Mouse (Mus musculus): ENCODE data around the gene Mutyh.

The Mutyh gene

GRCm38 (mm10) chr4:116820902-116821693 lies 13.6 kb downstream of the Mutyh start:
- peak; percentile 73 for DNase-seq (ENCODE audit: low read depth, low spot score)

DNA sequence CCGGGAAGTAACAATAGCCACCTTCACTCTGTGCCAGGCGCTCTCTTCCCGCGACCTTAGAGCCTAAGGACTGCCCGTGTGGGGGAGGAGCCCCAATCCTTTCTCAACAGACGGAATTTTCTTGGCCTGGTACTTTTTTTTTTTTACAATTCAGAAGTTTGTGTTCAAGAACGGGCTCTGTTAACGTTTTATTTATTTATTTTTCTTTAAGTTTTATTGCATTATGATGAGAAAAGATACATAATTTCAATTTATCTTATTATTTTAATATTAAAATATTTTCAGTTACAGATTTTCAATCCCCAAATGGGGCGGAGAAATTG lies 14.1 kb downstream of the Mutyh start, which contains the start of gene Hpdl:
Gene Hpdl (minus strand): TSS at position 14 of the 323 bp plus-strand sequence.
- DNase-seq (ENCODE audit: low read depth, low spot score), result no peak

DNA sequence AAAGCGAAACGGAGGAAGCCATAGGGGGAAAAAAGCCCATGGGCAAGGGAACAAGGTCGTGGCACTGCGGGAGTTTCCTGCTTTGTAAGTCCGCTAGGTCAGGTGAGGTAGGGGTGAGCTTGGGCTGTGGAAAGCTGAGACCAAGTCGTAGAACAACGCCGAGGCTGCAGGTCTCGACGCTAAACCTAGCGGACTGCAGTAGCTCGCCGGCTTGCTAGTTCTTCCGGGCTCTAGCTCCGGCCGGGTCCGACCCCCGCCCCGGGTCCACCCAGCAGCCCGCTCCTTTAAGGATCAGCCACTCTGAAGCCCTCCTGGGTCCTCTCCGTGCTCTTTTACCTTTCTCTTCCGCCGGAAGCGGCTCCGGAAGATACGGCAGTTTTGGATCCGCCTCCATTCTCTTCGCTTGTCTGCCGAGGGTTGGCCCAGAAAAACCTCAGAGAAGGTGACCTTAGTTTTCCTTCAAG lies 17.1 kb downstream of the Mutyh start:
- peak; percentile 85 for DNase-seq (ENCODE audit: low read depth, low spot score)

- DNase-seq (ENCODE audit: low read depth, low spot score), result peak; percentile 86
Observed at GRCm38 (mm10) chr4:116827819-116828218, 20.3 kb downstream of the Mutyh start.

DNA sequence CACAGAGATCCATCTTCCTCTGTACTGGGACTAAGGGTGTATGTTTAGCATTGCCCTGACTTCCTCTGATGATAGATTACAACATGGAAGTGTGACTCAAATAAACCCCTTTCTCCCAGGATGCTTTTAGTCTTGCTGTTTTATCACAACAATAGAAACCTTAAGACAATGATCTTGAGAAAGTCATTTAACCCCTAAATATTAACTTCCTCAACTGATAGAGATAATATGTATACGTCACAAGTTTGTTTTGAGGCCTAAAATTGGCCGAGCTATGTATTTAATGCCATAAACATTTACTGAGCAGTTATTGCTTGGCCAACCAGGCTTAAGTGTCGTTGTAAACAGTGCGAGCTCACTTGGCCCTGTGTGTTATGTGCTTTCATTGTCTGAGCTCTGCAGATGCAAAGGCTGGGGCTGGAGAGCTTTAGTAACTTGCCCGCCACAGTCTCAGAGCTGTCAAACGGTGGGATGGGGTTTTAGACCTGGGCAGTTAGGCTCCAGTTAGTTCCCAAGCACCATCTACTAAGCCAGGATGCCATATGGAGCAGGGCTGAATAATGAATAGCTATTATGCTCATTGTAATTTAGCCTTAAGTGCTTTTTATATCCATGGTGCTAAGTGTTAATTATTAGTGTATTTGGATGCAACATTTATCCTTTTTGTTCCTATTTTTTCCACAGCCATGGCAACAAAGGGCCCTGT lies 22.0 kb downstream of the Mutyh start:
- no peak for DNase-seq (ENCODE audit: low read depth, low spot score)

GRCm38 (mm10) chr4:116830070-116830368 lies 22.5 kb downstream of the Mutyh start:
- DNase-seq (ENCODE audit: low read depth, low spot score), result peak; percentile 33

DNA sequence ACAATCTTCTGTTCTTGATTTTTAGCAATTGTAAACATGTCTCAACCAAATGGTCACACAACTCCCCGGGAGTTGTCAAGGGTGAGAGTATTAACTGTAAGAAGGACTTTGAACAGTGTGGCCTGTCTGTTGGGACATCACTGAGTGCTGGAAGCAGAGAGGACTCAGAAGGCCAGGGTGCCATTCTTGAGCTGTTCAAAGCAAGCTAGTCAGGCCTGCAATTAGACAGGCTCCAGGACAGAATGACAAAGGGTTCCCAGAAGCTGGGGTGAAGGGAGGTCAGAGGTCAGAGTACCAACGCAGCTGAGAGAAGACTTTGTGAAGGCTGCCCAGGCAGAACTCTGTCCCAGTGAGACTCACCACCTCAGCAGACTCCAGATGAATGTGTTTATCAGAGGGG lies 31.5 kb downstream of the Mutyh start:
- DNase-seq (ENCODE audit: low read depth, low spot score), result peak; percentile 11

DNA sequence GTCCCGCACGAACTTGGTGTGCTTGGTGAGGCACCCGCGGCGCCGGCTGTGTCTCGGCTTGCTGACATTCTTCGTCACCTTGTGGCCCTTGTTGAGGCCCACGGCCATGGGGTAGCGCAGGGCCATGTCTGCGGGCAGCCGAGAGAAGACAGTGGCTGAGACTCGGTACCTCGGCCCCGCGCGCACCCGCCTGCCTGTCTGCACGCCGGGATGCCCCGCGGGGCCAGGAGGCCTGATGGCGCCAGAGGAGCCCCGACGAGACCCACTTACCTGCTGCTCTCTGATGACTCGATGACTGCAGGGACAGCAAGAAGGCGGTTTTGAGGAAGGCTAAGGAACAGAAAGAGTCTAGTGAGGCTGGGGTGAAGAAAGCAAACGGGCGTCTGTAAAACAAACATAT lies 32.6 kb downstream of the Mutyh start:
- peak; percentile 63 for DNase-seq (ENCODE audit: low read depth, low spot score)

- DNase-seq (ENCODE audit: low read depth, low spot score), result no peak
Observed at GRCm38 (mm10) chr4:116840841-116841240, 33.3 kb downstream of the Mutyh start.

GRCm38 (mm10) chr4:116844324-116844723 lies 36.8 kb downstream of the Mutyh start:
- peak; percentile 79 for DNase-seq (ENCODE audit: low read depth, low spot score)

DNA sequence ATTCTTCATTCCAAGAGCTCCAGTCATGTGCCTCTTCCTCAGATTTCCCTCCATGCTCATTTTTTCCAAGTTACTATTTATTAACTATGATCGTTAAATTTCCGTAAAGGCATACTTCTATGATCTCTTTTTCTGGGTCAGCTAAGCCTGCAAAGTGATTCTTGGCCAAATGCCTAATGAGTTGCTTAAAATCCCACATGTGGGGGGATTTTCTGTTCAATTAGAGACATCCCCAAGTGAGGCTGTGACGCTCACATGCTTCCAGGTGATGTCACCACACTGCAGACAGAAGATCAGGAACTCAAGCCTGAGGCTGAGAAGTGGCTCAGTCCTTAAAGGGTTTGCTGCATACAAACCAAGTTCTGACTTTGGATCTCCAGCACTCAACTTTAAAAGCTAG lies 42.4 kb downstream of the Mutyh start:
- DNase-seq (ENCODE audit: low read depth, low spot score), result no peak

DNA sequence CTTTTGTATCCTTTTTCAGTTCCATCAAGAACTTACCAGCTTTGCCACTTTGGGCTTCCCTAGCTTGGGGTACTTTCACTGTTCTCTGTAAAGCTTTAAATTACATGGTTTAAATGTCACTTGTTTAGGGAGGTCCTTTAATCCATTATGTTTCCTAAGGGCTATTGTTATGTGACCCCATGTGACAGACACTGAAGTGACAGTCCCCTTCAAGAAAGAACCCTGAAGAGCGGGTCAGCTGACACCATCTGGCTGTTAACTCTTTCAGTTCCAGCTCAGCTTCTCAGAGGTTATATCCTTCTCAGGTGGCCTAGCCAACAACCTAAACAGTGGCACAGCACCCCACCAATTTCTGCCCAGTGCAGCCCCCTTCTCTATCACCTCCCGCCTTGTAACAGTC lies 46.8 kb downstream of the Mutyh start:
- DNase-seq (ENCODE audit: low read depth, low spot score), result no peak

- DNase-seq (ENCODE audit: low read depth, low spot score), result no peak
Observed at GRCm38 (mm10) chr4:116857203-116857602, 49.7 kb downstream of the Mutyh start.

DNA sequence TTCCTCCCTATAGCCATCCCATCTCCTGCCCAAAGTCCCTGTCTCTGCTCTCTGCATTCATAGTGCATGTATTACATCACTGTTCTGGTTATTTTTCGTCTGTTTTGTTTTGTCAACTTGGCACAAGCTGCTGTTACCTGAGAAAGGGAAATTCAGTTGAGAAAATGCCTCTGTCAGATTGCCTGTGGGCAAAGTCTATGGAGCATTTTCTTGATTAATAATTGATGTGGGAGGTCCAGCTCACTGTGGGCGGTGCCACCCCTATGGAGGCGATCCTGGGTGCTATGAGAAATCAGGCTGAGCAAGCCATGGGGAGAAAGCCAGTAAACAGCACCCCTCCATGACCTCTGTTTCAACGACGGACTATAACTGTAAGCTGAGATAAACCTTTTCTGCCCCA lies 52.2 kb downstream of the Mutyh start:
- DNase-seq (ENCODE audit: low read depth, low spot score), result no peak

DNA sequence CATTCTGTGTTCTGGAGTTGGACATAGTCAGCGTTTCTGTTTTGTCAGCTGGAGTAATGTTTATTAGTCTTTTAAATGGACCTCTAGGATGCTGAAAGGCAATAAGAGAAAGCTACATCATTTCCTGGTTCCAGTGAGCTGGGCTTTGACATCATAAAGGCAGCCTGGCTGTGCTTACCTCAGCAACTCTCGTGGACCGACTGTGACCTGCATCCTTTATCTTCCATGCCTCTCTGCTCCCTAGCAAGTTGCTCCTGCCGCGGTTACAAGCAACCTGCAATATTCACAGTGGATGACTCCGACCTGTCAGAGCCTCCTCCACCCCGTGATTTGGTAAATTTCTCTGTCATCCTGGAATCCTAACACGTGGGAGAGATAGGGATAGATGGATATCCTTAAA lies 54.5 kb downstream of the Mutyh start:
- DNase-seq (ENCODE audit: low read depth, low spot score), result no peak
